Mouse (Mus musculus): ENCODE data around the gene C330021F23Rik.

GRCm38 (mm10) chr8:3587391-3588257 lies 19.8 kb downstream of the C330021F23Rik start:
- TF ChIP-seq CTCF (IDR thresholded peaks at IDR 0.05; ENCODE audit: low read depth) (no peak), EP300 (optimal IDR thresholded peaks at IDR 0.05) (no peak)

All from stomach, postnatal 0 days (tissue).